Mouse (Mus musculus): ENCODE measurements around the gene 4930579G24Rik.

GRCm38 (mm10) chr3:79673082-79673481, 44.2 kb downstream of the 4930579G24Rik start:
- peak; percentile 89 for TF ChIP-seq CTCF (IDR thresholded peaks at IDR 0.05; ENCODE audit: low read depth)
- no peak for TF ChIP-seq EP300 (optimal IDR thresholded peaks at IDR 0.05)

Data from stomach, postnatal 0 days (tissue).